Mouse (Mus musculus) splenic B cell, adult 2 months (primary cell): ENCODE measurements around the gene Cog5.
A peak's percentile ranks its signal among the peaks of the same experiment; 100 is the strongest.

Experiments
- DNase-seq: peaks from one replicate; pipeline ENCODE4 v3.0.0-alpha.2; 2011; ENCODE audit warnings: low read depth, low spot score
- H3K27me3 ChIP-seq: 2 replicates; pipeline ENCODE4 v1.6.1; 2012; ENCODE audit warnings: mild to moderate bottlenecking, low read length, moderate library complexity, mixed read lengths; ENCODE audit not compliant: control insufficient read depth, poor library complexity, insufficient read depth, severe bottlenecking
- H3K36me3 ChIP-seq: 2 replicates; pipeline ENCODE4 v1.6.1; 2012; ENCODE audit warnings: mild to moderate bottlenecking, low read length, moderate library complexity, mixed read lengths; ENCODE audit not compliant: control insufficient read depth, poor library complexity, insufficient read depth, severe bottlenecking

Cog5 gene

DNA sequence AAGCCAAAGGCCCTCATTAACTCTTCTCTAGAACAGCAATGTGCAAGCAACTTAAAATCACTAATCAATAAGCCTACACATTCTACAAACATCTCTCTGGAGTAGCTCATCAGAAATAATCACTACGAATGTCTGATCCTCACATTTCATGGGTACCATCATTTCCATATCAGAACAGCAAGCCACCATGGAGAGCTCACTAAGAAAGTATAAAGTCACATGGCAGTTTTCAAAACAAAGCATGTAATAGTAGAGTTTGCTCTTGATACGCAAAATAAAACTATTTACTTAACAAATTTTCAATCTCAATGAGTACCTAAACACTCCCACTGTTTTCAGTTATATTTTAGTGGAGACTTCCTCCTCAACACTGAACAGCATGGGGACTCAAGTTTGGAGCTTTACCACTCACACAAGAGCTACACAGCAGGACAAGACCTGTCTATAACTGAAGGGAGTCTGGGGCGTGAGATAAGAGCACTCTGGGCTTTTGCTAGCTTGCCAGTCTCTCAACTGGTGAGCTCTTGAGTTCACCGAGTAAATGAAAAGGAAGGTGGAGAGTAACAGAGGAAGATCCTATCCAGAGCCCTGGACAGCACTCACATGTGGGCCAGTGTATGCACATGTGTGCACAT lies 288.5 kb downstream of the Cog5 start:
- no peaks in the 10 kb centered on the region for H3K27me3 ChIP-seq
- H3K36me3 ChIP-seq = peaks cover 17% of the 10 kb centered on the region
- no peak for DNase-seq

DNA sequence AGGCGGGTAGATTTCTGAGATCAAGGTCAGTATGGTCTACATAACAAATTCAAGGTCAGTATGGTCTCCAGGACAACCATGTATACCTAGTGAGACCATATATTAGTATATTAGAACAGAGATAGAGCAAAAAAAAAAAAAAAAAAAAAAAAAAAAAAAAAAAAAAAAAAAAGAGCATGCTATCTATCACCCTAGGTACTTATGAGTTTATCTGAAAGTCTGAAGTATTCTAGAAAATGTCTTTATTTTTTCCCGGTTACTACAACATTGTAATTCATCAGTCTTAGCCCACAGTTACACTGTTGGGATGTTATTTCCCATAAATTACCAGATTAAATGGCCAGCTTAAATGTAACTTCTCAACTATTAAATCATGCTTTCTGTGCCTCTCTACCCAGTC lies 289.7 kb downstream of the Cog5 start:
- H3K27me3 ChIP-seq = no peaks in the 10 kb centered on the region
- H3K36me3 ChIP-seq = peaks cover 10% of the 10 kb centered on the region
- DNase-seq = no peak

DNA sequence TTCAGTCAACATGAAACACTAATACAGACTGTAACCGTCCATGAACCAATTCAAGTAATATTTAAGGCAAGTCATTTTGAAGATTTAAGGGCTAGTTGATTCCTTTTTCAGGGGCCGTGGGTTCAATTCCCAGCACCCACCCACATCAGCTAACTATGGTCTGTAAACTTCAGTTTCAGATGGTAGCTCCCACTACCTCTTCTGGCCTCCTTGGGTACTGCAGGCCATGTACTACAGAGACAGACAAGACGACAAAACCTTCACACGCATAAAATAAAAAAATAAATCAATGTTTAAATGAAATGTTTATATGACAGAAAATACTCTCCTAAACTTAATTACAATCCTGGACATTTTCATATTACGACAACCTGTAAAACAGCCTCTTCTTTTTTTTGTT lies 292.8 kb downstream of the Cog5 start:
- no peaks in the 10 kb centered on the region for H3K27me3 ChIP-seq
- peak; percentile 73 for DNase-seq
- H3K36me3 ChIP-seq = peaks cover 2% of the 10 kb centered on the region

DNA sequence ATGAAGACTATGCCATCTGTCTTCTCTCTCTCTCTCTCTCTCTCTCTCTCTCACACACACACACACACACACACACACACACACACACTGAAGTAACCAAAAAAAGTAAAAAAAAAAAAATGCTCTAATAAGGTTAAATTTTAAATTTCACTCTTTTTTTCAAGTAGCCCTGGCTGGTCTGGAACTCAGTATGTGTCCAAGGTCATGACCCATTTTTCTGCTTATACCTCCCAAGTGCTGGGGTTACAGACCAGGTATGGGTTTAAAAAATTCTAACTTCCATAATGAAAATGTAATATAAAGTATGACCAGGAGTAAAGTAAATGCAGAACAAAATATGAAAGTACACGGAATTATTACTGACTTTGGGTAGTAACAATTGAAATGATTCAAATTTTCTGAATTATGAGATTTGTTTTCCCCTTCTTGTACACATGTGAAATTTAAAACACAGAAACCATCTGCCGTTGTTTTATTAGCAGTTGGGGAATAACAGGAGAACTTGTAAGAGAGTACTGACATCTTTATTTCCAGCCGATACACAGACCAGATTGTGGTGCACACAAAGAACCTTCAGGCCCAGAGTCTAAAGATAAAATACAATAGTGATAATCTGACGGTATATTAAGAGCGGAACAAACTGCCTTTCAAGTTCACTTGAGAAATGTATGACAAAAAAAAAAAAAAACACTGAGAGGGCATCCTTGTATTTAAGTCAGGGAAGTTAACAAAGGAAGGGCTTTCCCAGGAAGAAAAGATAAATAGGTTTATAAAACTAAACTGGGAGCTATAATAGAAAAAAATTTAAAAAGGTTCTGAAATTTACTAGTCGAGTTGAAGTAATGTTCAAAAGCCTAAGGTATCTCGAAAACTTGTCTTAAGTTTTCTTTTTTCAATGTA lies 293.7 kb downstream of the Cog5 start:
- H3K27me3 ChIP-seq = no peaks in the 10 kb centered on the region
- H3K36me3 ChIP-seq = no peaks in the 10 kb centered on the region; the same call in 1 of the 2 replicates
- no peak for DNase-seq

DNA sequence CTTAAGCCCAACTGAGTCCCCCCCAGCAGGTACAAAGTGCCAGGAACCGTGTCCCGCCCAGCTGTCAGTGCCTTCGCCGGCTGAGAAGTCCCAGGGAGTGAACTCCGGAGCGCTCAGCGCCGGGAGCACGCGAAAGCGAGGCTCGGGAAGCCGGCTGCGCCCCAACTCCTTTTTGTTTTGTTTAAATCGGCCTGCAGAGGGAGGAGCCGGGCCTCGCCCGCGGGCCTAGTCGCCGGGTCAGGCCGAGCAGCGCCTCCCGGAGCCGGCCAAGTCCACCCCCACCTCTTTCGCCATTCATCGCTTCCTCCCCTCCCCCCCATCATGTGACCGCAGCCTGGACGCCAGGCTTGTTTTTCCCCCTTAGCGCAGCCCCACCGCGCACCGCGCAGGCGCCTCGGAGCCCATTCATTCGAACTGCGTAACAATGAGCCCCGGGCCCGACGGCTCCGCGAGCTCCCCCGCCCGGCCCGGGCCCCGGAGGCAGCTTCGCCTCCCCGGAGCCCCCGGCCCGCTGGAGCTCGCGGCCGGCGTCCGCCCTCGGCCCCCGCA lies 294.6 kb downstream of the Cog5 start:
- peak; percentile 91 for DNase-seq
- Histone ChIP-seq H3K27me3 (no peaks in the 10 kb centered on the region), H3K36me3 (no peaks in the 10 kb centered on the region)

DNA sequence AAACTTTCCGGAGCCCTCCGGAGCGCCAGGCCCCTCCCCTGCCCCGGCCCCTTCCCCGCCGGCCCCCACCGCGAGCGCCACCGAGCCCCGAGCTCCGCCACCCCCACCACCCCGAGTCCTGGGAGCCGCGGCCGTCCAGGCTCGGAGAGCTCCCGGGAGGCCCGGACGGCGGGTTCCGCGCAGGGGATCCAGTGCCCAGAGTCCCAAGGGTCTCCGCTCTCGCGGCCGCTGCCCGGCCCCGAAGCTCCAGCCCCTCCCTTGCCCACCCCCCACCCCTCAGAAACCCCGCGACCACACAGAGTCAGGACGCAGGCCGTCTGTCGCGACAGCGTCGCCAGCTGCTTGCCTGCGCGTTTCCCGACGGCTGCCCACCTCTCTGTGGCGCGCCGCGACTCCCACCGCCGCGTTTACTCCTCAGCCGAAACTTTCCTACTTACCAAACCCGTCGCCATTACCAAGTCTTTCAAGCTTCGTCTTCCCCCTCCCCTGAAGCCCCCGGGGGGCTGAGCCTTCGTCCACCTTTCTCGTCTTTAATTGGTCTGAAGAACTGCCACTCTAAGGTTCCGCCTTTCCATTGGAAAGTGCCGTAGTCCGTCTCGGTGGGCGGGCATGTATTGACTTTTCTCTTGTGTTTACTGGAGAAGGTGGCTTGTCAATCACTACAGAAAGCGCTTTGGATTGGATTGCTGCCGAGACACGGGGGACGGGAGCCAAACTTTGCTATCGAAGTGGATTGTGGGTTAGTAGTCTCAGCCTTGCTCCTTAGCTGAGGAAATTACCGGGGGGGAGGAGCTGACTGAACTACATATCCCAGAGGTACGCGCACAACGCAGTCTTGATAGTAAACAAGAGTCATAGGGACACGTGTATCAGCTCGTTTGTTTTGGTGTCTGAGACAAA lies 295.3 kb downstream of the Cog5 start, which contains the start of gene Hbp1:
Gene Hbp1 (minus strand): TSS at position 777 of the 900 bp plus-strand sequence.
- Histone ChIP-seq H3K36me3 (no peaks in the 10 kb centered on the region), H3K27me3 (no peaks in the 10 kb centered on the region)
- DNase-seq = peak; percentile 100

DNA sequence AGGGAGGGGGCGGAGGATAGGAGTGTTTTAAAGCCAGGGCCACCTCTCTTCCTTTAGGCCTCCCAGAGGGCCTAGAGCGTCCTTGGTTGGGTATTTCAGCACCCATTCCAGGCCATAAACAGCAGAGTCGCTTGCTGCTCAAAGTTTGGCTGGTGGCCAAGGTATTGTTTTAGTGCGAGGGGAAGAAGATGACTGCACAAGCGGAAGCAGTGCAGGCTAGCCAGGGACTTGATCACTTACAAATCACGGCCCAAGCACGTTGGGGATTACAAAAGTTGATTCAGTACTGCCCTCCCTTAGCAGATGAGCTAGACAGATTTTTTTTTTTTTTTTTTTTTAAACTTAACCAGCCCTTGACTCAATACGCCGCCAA lies 296.0 kb downstream of the Cog5 start:
- no peaks in the 10 kb centered on the region for H3K36me3 ChIP-seq
- no peak for DNase-seq
- H3K27me3 ChIP-seq = no peaks in the 10 kb centered on the region

DNA sequence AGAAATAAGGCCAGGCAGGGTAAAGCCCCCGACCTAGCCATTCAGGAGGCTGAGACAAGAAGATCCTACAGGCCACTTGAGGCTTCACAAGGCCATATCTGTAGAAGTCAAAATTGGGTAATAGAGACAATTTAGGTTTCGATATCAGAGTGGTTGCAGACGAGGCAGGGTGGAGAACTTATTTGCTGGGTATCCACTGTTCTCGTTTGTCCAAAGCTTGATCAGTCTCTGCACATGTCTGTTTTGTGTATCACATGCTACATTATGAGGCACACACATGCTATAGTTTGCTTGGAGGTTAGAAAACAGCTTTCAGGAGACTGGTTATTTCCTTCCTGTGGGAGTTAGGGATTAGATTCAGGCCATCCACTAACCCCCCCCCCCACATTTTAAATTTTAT lies 301.2 kb downstream of the Cog5 start:
- no peaks in the 10 kb centered on the region for H3K36me3 ChIP-seq
- no peaks in the 10 kb centered on the region for H3K27me3 ChIP-seq
- no peak for DNase-seq

DNA sequence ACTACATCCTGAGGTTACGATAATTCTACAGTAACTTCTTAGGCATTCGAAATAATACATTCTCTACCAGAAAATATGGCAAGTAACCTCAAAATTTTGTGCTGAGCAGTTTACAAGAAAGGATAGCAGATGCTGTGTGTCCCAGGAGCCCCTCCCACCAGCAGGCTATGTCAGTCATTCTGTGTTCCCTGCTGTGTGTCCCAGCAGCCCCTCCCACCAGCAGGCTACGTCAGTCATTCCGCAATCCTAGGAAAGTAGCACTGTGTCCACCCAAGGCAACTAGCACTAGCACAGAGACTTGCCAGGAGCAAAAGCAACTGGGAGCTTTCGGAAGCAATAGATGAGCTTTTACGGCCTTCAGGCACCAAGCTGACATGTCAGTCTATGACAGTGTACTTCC lies 309.4 kb downstream of the Cog5 start:
- Histone ChIP-seq H3K27me3 (no peaks in the 10 kb centered on the region), H3K36me3 (no peaks in the 10 kb centered on the region)
- no peak for DNase-seq

DNA sequence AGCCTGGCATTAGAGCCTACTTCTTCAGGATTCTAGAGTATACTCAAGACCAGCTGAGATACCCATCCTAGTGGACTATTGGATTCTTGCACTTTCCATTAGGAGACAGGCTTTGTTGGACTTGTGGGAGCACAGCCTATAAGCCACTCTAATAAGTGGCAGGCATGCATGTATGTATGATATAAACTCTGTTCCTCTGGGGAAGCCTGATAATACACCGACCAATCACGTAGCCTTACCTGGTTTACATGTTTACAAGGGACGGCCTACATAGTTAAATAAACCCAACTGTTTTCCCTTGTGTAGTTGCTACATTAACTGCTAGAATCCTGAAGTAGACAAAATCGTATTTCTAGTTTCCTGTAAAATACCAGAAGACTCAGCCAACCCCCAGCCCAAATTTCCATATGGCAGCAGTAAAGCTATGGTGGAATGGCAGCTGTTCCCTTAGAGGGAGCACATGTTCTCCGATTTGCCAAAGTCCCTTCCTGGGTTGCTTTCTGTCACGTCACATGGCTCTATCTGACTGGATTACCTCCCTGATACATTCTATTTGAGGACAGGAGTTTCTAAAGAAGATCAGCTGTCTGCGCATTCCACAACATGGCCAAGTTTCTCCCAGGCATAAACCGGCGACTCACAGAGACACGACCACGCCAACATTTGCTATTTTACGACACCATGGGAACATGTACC lies 311.0 kb downstream of the Cog5 start:
- H3K27me3 ChIP-seq = no peaks in the 10 kb centered on the region
- H3K36me3 ChIP-seq = no peaks in the 10 kb centered on the region
- no peak for DNase-seq

DNA sequence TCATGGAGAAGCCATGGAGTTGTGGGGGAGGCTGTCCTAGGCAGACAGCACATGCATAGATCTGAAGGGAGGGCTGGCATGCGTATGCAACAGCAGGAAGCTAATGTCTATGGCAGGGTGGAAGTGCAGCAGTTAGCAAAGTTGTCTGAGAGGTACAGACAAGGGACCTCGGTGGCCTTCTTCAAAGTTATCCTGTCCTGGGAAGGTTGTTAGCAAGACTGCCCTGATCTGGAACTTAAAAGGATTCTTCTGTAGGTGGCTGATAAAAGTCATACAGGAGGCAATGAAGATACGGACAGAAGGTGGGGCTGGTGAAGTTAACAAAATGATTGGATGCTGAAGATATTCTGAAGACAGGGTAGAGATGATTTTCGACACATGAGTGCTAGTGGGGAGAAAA lies 311.7 kb downstream of the Cog5 start:
- Histone ChIP-seq H3K36me3 (no peaks in the 10 kb centered on the region), H3K27me3 (no peaks in the 10 kb centered on the region)
- no peak for DNase-seq

DNA sequence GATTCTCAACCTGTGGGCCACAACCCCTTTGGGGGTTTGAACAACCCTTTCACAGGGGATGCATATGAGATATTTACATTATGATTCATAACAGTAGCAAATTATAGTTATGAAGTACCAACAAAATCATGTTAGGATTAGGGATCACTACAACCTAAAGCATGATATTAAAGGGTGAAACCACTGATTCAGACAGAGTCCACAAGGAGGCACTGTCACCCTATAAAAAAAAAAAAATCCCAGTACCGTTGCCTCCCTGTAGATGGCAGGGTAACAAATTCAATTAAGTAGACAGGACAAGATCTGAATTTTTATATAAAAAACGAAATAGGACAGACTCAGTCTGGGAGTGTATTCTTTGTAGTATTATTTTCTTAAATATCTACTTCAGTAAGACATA lies 312.9 kb downstream of the Cog5 start:
- Histone ChIP-seq H3K27me3 (no peaks in the 10 kb centered on the region), H3K36me3 (no peaks in the 10 kb centered on the region)
- peak; percentile 84 for DNase-seq

DNA sequence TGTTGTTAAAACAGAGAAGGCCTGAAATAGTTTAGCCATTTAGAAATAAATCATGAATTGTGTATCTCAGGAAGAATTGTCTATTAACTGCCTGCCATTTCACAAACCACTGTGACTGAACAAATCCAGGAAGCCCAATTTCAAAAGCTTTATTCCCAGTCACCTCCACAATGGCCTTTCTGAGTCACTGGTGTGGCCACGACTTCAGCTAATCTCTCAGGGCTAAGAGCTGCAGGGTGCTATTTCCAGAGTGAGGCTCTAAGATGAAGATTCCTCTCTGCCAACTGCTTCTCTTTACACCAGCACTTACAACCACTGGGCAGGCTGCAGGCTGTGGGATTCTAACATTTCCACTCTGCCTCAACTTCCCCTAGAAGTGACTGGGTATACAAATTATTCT lies 314.4 kb downstream of the Cog5 start:
- H3K27me3 ChIP-seq = no peaks in the 10 kb centered on the region
- no peak for DNase-seq
- no peaks in the 10 kb centered on the region for H3K36me3 ChIP-seq

DNA sequence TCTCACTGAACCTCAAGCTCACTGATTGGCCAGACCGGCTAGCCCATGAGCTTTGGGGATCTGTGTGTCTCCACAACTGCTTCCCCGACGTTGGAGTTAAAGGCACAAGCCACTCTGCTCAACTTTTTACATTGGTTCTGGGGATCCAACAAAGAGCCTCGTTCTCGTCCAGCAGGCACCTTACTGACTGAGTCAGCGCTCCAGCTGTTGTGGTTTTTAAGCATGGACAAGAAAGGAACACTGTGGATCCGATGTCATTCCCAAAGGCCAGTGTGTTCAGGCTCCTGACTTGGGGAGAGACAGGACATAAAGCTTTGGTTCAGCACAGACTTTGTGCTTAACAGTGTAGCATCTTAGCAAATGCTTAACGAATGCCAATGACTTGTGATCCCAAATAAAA lies 316.9 kb downstream of the Cog5 start:
- DNase-seq = no peak
- no peaks in the 10 kb centered on the region for H3K36me3 ChIP-seq

More for the DNA sequence above, 316.9 kb downstream of the Cog5 start:
- H3K27me3 ChIP-seq = no peaks in the 10 kb centered on the region
